Mouse (Mus musculus) forebrain, embryonic 10.5 days (tissue): ENCODE results near the gene Tlcd1. TPM values are rescaled to one million over a fixed set of nuclear protein-coding genes. Genes with fewer than 3 reads are reported as not detected.
A peak's percentile ranks its signal among the peaks of the same experiment; 100 is the strongest.

ENCODE experiments used
- DNase-seq: peaks from one replicate; pipeline ENCODE4 v3.0.0-alpha.2; 2017; ENCODE audit warnings: low spot score; ENCODE audit errors: extremely low spot score
- H3K27ac ChIP-seq: fragments of 300-500 bp; sonication (generic); 2 replicates; pipeline ENCODE4 v1.5.1; 2016; ENCODE audit warnings: mild to moderate bottlenecking
- H3K27me3 ChIP-seq: fragments of 300-500 bp; sonication (generic); 2 replicates; pipeline ENCODE4 v1.6.1; 2016; ENCODE audit warnings: mild to moderate bottlenecking; ENCODE audit not compliant: poor library complexity, severe bottlenecking
- H3K36me3 ChIP-seq: fragments of 300-500 bp; sonication (generic); replicated peaks from 2 replicates; pipeline ENCODE4 v1.6.1; 2016; ENCODE audit warnings: mild to moderate bottlenecking, moderate library complexity
- H3K4me1 ChIP-seq: fragments of 300-500 bp; sonication (generic); 2 replicates; pipeline ENCODE4 v1.6.1; 2016
- H3K4me3 ChIP-seq: fragments of 300-500 bp; sonication (generic); 2 replicates; pipeline ENCODE4 v1.5.1; 2016; ENCODE audit warnings: mild to moderate bottlenecking, moderate library complexity
- H3K9me3 ChIP-seq: fragments of 300-500 bp; sonication (generic); 2 replicates; pipeline ENCODE4 v1.6.1; 2016; ENCODE audit warnings: mild to moderate bottlenecking, moderate library complexity
- WGBS: fragments of 180-500 bp; shearing (Covaris S2); methylation state at CpG from one replicate; pipeline ENCODE4 v1.1.7; 2016; 5-methylcytosine and 5-hydroxymethylcytosine counted together
- polyA plus RNA-seq: library from polyadenylated mRNA; unstranded; fragments of >200 nt; fragmentation: Nextera tagmentation; extraction: Ambion mirVana; gene quantifications from 2 replicates; pipeline ENCODE4 v1.2.1, GENCODE M21; 2016

Tlcd1 gene
- polyA plus RNA-seq, 1 experiment from 2014 or later: 11.3 TPM

DNA sequence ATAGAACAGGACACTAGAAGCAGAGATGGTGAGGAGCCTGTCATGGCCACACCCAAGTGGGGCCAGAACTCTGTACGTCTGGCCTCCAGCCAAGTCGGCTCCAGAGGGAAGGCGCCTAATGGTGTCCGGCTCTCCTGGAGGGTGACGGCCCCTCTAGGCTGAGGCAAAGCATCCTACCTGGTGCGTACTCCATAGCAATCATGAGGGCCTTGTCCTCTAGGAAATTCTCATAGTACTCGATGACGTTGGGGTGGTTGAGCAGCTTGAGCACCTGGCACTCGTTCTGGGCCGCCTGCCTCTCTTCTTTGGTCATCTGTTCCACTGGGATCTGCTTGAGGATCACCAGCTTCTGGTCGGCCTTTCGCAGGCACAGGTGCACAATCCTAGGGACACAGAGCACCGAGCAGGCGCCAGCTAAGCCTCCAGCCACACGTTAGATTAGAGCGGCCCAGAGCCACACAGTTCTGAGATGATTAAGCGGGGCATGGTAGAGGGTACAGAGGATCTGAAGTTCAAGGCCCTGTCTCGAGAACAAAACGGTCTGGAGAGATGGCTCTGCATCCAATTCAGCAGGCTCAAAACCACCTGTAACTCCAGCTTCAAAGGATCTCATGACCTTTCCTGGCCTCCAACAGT is 3.6 kb upstream of the Tlcd1 start:
- WGBS: 92% methylated on average over 19 of the region's 19 CpGs

DNA sequence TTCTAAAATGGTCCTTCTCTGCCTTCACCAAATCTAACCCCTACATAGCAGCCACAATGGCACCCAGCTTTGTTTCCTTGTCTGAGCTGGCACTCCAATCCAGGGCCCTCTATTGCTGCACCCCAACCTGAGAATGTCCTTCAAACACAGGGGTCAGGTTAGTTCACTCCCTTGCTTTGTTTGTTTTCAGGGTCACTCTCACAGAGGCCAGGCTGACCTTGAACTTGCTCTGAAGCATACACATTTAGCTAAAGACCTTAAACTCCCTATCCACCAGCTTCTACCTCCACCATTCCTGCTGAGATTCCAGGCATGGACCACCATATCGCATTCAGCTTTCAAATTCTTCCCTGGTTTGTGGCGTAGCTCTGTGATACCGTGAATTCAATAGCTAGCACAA is 2.0 kb upstream of the Tlcd1 start:
- Histone ChIP-seq H3K27ac (no peak overlapping the region), H3K4me1 (peaks cover 46% of the 10 kb centered on the region), H3K9me3 (no peaks in the 10 kb centered on the region), H3K27me3 (no peaks in the 10 kb centered on the region), H3K36me3 (peaks cover 20% of the 10 kb centered on the region), H3K4me3 (no peak overlapping the region)
- DNase-seq: no peak
- 93% methylated on average over 3 of the region's 3 CpGs for WGBS

More for the DNA sequence above, 3.6 kb upstream of the Tlcd1 start:
- no peaks in the 10 kb centered on the region for H3K9me3 ChIP-seq
- H3K27ac ChIP-seq: no peak overlapping the region
- H3K36me3 ChIP-seq: peaks cover 14% of the 10 kb centered on the region
- H3K4me3 ChIP-seq: no peak overlapping the region
- peaks cover 36% of the 10 kb centered on the region for H3K4me1 ChIP-seq
- no peaks in the 10 kb centered on the region for H3K27me3 ChIP-seq
- no peak for DNase-seq

DNA sequence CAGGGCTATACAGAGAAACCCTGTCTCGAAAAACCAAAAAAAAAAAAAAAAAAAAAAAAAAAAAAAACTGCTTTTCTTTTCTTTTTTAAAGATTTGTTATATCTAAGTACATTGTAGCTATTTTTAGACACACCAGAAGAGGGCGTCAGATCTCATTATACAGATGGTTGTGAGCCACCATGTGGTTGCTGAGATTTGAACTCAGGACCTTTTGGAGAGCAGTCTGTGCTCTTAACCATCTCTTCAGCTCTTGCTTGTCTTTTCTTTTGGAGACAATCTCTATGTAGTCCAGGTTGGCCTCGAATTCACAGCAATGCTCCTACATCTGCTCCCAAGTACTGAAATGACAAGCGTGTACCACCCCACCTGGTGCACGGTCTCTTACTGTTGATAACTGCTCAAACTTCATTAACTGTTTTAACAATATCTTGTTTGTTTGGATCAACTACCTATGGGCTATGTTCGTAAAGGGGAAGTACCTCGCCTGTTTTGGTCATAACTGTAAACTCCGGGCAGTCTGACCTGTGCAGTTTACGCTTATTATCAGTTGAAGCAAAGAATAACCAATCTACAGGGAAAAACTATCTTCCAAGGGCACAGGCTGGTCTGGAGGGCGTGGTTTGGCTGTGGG is 625 bp upstream of the Tlcd1 start:
- DNase-seq: no peak
- Histone ChIP-seq H3K4me1 (peaks cover 60% of the 10 kb centered on the region), H3K9me3 (no peaks in the 10 kb centered on the region), H3K4me3 (peak overlapping the region; percentile 61), H3K36me3 (peaks cover 32% of the 10 kb centered on the region), H3K27me3 (no peaks in the 10 kb centered on the region), H3K27ac (peak overlapping the region; percentile 93)
- WGBS: 8% methylated on average over 9 of the region's 10 CpGs

DNA sequence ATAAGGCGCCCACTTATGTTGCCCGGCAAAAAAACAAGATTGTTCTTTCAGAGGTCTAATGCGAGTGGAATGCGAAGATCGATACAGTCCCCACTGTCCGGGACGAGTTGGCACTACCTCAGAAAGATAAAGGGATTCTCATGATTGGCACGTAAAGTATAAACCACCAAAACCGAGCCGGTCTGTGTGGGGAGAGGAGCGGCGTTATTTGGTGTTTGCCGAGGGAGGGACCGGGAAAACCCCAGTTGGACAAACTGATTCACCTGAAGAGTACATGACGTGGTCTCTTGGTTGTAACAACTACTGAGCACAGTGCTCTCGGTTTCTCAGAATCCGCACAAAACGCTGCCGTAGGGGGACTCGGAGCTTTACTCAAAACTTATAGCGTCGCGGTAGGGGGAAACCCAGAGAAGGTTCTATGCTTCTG is 407 bp downstream of the Tlcd1 start:
- WGBS: 2% methylated on average over 23 of the region's 23 CpGs
- DNase-seq: no peak
- Histone ChIP-seq H3K4me3 (peak overlapping the region; percentile 61), H3K4me1 (peaks cover 70% of the 10 kb centered on the region), H3K27me3 (no peaks in the 10 kb centered on the region), H3K36me3 (peaks cover 38% of the 10 kb centered on the region), H3K27ac (peak overlapping the region; percentile 93), H3K9me3 (no peaks in the 10 kb centered on the region)

DNA sequence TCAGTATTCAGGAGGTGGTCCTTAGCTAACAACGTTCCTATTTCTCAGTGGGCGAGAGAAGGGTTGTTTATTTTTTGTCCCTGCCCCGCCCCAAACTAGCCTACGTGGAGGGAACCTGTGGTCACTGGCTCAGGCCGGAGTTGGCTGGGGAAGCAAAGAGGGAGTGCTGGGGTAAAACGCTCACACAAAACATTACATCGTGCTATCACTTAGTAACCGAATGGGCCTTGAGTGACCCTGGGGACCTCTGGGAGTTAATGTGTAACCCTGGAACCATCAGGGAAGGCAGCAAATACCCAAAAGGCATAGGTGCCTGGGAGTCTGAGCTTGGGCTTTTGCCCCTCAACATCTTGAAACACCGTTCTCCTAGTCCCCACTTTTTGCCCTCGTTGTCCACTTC is 926 bp downstream of the Tlcd1 start:
- no peaks in the 10 kb centered on the region for H3K9me3 ChIP-seq
- peaks cover 72% of the 10 kb centered on the region for H3K4me1 ChIP-seq
- H3K36me3 ChIP-seq: peaks cover 38% of the 10 kb centered on the region
- no peak for DNase-seq
- 1% methylated on average over 10 of the region's 10 CpGs for WGBS
- H3K27me3 ChIP-seq: no peaks in the 10 kb centered on the region
- peak overlapping the region; percentile 61 for H3K4me3 ChIP-seq
- peak overlapping the region; percentile 93 for H3K27ac ChIP-seq

DNA sequence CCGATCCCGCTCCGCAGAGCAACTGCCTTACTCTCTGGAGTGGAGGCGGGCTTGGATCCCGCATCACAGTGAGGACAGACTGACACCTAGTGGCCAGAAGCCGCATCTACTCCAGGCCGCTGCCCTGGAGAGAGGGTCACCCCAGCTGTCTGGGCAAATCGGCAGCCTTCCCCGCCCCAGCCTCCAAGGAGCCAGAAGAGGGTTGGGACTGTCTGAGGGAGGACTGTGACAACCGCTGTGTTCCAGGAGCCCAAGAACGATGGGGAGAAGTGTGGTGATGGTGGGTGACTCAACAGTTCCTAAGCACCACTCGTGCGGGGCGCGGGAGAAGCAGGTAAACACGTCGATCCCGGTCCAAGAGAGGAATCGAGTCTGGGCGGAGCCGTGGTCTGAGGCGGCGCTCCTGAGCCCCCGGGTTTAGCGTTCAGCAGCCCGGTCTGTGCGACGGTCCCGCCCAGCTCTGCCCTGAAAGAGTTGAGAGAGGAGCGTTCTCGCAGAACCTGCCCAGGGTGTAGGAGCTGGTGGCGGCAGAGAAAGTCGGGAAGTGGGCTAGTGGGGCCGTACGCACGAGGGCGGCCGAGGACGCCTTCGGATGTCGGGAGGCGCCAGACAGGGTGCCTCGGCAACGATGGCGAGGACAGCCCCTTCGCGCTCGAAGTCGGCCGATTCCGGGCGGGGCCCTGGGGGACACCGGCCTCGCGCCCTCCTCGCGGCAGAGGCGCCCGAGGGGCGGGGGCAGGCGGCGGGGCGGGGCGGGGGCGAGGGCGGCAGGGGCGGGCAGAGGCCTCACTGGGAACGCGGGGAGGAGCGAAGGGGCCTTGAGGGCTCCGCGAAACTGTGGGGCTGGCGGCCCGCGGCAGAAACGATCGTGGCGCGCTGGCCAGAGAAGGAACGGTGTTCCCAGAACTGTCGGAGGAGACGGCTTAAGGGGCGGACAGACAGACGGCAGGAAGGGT is 1.7 kb downstream of the Tlcd1 start:
- no peaks in the 10 kb centered on the region for H3K27me3 ChIP-seq
- DNase-seq: peak; percentile 96
- no peaks in the 10 kb centered on the region for H3K9me3 ChIP-seq
- H3K36me3 ChIP-seq: peaks cover 38% of the 10 kb centered on the region
- peak overlapping the region; percentile 61 for H3K4me3 ChIP-seq
- WGBS: under 1% methylated on average over 83 of the region's 84 CpGs
- peak overlapping the region; percentile 93 for H3K27ac ChIP-seq
- peaks cover 74% of the 10 kb centered on the region for H3K4me1 ChIP-seq

DNA sequence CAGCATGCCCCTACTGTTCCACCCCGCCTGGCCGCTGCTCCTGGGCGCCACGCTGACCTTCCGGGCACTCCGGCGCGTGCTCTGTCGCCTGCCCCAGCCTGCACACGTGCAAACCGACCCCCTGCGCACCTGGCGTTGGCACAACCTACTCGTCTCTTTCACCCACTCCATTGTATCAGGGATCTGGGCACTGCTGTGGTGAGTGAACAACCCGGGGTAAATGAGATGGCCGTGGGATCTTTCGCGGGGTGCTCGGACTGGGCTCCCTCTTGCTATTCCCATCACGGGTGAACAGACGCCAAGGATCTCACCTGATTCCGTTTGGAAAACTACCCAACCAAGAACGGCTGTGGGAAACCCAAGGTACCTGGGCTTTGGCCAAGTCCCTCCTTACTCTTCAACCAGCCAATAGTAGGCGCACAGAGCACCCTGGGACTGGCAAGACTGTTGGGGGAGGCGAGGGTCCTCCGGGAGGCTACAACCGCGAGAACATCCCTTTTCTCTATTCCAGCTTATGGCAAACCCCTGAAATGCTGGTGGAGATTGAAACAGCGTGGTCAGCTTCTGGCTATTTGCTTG is 2.4 kb downstream of the Tlcd1 start:
- Histone ChIP-seq H3K27ac (peak overlapping the region; percentile 93), H3K36me3 (peaks cover 38% of the 10 kb centered on the region), H3K27me3 (no peaks in the 10 kb centered on the region), H3K9me3 (no peaks in the 10 kb centered on the region), H3K4me1 (peaks cover 77% of the 10 kb centered on the region), H3K4me3 (peak overlapping the region; percentile 61)
- DNase-seq: peak; percentile 62
- WGBS: under 1% methylated on average over 29 of the region's 29 CpGs

DNA sequence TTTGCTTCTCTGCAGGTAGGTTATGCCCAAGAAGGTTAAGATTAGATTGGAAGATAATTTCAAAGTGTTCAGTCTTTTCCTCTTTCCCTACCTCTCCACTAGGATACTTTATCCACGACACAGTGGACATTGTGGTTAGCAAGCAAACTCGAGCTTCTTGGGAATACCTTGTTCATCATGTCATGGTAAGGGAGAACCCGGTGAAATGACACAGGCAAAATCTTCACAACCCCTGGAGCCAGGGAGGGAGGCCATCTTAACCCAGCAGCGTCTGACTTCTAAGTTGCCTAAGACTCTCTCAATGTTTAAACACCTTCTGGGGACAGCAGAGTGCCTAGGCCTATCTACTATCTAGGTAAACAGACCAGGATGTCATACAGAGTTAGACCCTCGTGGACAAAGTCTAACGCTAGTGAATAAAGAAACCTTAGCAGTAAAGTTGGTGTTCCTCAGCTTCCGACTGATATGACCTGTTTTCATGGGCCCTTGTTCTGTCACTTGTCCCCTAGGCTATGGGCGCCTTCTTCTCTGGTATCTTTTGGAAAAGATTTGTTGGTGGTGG is 3.0 kb downstream of the Tlcd1 start:
- H3K27ac ChIP-seq: peak overlapping the region; percentile 93; the same call in 1 of the 2 replicates

DNA sequence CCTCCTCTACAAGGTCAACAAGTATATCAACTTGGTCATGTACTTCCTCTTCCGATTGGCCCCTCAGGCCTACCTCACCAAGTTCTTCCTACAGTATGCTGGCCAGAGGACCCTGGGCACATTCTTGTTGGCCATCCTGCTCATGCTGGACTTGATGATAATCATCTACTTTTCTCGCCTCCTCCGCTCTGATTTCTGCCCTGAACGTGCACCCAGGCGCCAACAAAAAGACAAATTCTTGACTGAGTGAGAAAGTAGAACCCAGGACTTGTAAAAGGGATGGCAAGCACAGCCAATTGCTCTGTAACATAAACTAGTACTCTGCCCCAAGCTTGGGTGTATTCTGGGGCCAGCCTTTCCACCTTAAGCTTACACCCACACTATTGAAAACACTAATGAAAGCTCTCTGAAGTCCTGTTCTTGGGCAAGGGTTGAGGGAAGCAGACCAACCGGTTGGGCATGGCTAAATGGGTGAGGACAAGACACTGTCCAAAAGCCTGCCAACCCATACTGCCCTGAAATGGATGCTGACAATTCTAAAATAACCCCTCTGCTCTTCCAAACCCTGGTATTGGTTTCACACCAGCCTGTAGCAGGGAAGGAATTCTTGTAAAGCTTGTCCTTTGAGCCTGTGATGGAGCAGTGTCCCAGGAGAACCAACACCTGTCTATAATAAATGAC is 3.7 kb downstream of the Tlcd1 start:
- H3K4me3 ChIP-seq: peak overlapping the region; percentile 61
- H3K9me3 ChIP-seq: no peaks in the 10 kb centered on the region
- WGBS: 77% methylated on average over 6 of the region's 6 CpGs
- H3K4me1 ChIP-seq: peaks cover 71% of the 10 kb centered on the region
- H3K27ac ChIP-seq: no peak overlapping the region
- no peaks in the 10 kb centered on the region for H3K27me3 ChIP-seq
- H3K36me3 ChIP-seq: peaks cover 38% of the 10 kb centered on the region
- DNase-seq: no peak

More for the DNA sequence above, 3.0 kb downstream of the Tlcd1 start:
- Histone ChIP-seq H3K36me3 (peaks cover 38% of the 10 kb centered on the region), H3K27me3 (no peaks in the 10 kb centered on the region), H3K4me3 (peak overlapping the region; percentile 61), H3K4me1 (peaks cover 75% of the 10 kb centered on the region), H3K9me3 (no peaks in the 10 kb centered on the region)
- 39% methylated on average over 8 of the region's 8 CpGs for WGBS
- no peak for DNase-seq

DNA sequence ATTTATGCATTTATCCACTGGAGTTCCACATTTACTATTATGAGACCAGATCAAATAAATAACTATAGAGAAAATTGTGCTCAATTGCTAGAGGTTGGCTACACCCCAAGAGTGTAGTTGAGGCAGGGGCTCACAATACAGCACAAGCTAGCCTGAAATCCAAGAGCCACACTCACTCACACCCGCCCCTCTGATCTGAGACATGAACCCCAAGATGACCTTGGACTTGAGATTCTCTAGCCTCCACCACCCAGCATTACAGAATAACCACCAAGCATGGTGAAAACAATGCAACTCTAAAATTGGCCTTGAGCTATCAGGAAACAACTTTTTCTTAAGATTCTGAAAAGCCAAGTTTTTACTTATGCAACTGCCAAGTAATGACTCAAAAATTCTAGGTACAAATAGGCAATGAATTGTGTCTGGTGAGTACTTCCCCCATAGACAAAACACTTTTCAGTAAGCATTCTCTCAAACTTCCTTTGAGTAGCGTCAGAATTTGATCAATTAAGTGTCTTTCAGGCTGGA is 5.4 kb downstream of the Tlcd1 start:
- WGBS: 57% methylated on average over 2 of the region's 2 CpGs
- H3K9me3 ChIP-seq: no peaks in the 10 kb centered on the region
- peaks cover 63% of the 10 kb centered on the region for H3K4me1 ChIP-seq
- peak overlapping the region; percentile 96 for H3K4me3 ChIP-seq
- H3K36me3 ChIP-seq: peaks cover 38% of the 10 kb centered on the region
- peak overlapping the region; percentile 99 for H3K27ac ChIP-seq
- no peak for DNase-seq
- H3K27me3 ChIP-seq: no peaks in the 10 kb centered on the region

DNA sequence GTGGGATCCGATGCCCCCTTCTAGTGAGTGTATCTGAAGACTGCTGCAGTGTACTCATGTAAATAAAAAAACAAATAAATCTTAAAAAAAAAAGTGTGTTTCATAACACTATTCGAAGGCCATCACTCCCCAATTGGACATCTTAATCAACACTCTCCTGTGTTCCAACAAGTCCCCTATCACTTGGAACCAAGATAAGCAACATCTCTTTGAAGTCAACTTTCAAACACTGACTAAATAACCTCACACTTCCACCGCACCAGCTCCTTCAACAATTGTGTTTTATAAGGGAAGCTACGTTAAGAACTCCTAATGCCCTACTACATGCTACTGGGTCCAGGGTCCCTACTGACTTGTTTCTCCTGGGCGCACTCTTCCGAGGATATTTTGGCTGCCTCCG is 5.9 kb downstream of the Tlcd1 start:
- Histone ChIP-seq H3K27me3 (no peaks in the 10 kb centered on the region), H3K36me3 (peaks cover 38% of the 10 kb centered on the region), H3K4me3 (peak overlapping the region; percentile 96), H3K4me1 (peaks cover 57% of the 10 kb centered on the region), H3K9me3 (no peaks in the 10 kb centered on the region), H3K27ac (peak overlapping the region; percentile 99)
- WGBS: 13% methylated on average over 7 of the region's 7 CpGs
- no peak for DNase-seq
